Mouse (Mus musculus): ENCODE results near the gene Vamp2. TPM values are rescaled to one million over a fixed set of nuclear protein-coding genes. Genes with fewer than 3 reads are reported as not detected.
"Not testable (repeated sequence)": the region's sequence is repeated elsewhere in the genome, so short reads cannot be mapped to it uniquely, and the experiment has no call there.

Vamp2 gene
- polyA plus RNA-seq, 1 experiment: 97.7 TPM

- no peak for DNase-seq (ENCODE audit: low read depth)
Observed at GRCm38 (mm10) chr11:69080855-69081222, 7.5 kb upstream of the Vamp2 start.

GRCm38 (mm10) chr11:69081613-69082012 lies 6.7 kb upstream of the Vamp2 start:
- no peak for DNase-seq (ENCODE audit: low read depth)

GRCm38 (mm10) chr11:69085608-69086007 lies 2.7 kb upstream of the Vamp2 start:
- DNase-seq (ENCODE audit: low read depth): no peak

GRCm38 (mm10) chr11:69086390-69086789 lies 1.9 kb upstream of the Vamp2 start:
- no peak for DNase-seq (ENCODE audit: low read depth)

DNA sequence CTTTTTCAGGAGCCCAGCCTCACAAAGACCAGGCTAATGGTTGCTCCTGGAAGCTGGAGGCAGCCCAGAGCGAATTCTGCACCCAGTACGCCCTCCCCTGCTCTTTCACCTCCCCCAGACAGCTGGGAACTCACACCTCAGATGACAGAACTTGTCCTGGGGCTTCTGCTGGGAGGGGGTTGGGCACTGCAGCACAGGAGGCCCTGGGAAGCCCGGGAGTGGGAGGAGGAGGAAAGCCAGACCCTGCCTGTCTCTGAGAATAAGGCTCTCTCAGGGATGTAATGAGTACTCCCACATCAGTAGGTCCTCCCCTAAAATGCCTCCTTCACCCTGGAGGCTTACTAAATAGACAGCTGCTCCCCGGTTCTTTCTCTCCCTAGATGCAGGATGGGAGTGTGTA lies 1.2 kb upstream of the Vamp2 start:
- DNase-seq (ENCODE audit: low read depth): no peak

DNA sequence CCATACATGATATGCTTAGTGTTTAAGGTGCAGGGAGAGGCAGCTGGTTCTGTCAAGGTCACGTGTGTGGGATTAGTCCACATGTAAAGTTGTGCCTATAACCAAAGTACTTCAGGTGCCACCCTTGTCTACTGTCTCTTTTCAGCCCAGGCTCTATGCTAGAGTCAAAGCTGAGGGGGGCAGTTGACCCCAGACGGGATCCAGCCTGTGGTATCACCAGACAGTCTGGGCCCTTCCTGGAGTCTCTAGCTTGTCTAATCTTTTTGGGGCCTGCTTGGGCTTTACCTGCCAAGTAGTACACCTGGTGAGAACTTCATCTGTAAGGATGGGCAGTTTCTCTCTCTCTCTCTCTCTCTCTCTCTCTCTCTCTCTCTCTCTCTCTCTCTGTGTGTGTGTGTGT lies 693 bp upstream of the Vamp2 start:
- DNase-seq (ENCODE audit: low read depth): no peak

GRCm38 (mm10) chr11:69088856-69089615 lies 746 bp downstream of the Vamp2 start:
- DNase-seq (ENCODE audit: low read depth): no peak

- no peak for DNase-seq (ENCODE audit: low read depth)
Observed at GRCm38 (mm10) chr11:69089616-69090290, 1.5 kb downstream of the Vamp2 start.

DNA sequence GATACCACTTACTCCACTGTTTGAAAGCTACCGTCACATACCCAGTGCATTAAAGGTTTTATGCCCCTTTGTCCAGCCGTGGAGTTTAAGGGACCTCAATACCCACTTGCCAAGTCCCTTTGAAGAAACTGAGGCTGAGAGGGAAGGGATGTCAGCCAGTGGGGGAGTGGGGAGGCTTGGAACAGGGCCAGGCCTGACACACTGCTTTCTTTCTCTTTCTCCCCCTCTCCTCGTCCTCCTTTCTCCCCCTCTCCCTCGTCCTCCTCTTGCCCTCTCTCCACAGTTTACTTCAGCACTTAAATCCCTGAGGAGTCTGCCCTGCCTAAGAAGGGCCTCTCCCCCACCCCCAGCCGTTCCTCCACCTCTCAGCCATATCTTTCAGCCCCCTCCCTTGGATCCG lies 2.1 kb downstream of the Vamp2 start:
- DNase-seq (ENCODE audit: low read depth): no peak

GRCm38 (mm10) chr11:69091566-69092385 lies 3.5 kb downstream of the Vamp2 start:
- DNase-seq (ENCODE audit: low read depth): no peak

DNA sequence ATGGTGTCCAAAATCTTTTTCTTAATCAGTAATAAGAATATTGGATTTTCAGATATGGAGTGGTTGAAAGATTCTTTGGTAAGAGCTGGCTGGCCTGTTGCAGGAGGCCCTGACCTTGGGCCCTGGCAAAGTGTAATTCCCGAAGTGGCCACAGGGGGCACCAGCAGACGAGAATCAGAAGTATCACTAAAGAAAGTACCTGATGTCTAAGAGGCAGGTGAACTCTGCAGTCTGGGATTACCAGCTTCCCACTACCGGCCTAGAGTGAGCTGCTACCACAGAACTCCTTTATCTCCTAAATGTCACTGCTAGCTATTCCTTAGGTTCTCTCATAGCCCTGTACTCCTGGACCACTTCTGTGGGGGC lies 4.1 kb downstream of the Vamp2 start:
- DNase-seq (ENCODE audit: low read depth): no peak

DNA sequence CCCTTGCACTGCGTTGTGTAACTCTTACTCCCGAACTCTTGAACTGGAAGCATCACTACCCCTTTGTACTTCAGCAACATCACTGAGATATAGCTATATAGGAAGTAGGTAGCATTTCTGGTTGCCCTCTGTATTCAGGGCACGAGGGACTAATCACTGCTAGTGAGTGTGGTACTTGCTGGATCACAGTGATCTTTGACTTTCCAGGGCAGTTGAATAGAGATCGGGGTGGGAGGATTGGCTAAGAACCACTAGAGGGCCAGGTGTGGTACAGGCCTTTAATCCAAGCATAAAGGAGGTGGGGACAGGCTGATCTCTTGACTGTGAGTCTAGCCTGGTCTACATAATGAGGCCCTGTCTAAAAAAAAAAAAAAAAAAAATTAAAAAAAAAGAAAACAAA lies 4.6 kb downstream of the Vamp2 start:
- DNase-seq (ENCODE audit: low read depth): no peak

GRCm38 (mm10) chr11:69093856-69094255 lies 5.6 kb downstream of the Vamp2 start:
- DNase-seq (ENCODE audit: low read depth): not testable (repeated sequence)

- DNase-seq (ENCODE audit: low read depth): peak; percentile 96
Observed at GRCm38 (mm10) chr11:69094697-69095429, 6.6 kb downstream of the Vamp2 start, which contains the start of gene Per1. Gene Per1 (plus strand): TSS chr11:69095217.

GRCm38 (mm10) chr11:69095511-69096231 lies 7.4 kb downstream of the Vamp2 start:
- no peak for DNase-seq (ENCODE audit: low read depth)

DNA sequence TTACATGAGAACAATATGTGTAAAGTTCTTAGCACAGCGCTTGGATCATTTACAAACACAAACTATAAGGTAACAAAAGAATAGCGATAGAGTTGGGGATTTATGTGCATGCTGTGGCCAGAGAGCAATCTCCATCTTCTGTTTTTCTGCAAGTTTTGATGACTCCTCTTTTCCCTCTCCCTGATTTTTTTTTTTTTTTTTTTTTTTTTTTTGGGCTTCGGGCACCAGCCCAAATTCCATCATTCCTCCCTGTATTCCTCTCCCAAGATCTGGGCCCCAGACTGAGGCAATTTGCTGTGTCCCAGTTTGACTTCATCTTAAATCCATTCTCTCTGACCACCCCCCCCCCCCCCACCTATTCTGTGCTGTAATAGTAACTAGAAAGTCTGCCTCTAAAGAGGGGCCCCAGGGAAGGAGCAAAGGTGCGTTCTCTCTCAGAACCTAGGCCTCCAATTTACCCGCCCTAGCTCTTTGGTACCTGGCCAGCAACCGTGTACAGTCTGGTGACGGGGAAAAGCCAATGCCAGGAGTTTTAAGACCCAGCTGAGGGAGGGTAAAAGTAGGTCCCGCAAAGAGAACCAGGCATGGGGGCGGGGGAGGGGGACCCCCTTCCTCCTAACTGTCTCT lies 8.2 kb downstream of the Vamp2 start:
- no peak for DNase-seq (ENCODE audit: low read depth)

DNA sequence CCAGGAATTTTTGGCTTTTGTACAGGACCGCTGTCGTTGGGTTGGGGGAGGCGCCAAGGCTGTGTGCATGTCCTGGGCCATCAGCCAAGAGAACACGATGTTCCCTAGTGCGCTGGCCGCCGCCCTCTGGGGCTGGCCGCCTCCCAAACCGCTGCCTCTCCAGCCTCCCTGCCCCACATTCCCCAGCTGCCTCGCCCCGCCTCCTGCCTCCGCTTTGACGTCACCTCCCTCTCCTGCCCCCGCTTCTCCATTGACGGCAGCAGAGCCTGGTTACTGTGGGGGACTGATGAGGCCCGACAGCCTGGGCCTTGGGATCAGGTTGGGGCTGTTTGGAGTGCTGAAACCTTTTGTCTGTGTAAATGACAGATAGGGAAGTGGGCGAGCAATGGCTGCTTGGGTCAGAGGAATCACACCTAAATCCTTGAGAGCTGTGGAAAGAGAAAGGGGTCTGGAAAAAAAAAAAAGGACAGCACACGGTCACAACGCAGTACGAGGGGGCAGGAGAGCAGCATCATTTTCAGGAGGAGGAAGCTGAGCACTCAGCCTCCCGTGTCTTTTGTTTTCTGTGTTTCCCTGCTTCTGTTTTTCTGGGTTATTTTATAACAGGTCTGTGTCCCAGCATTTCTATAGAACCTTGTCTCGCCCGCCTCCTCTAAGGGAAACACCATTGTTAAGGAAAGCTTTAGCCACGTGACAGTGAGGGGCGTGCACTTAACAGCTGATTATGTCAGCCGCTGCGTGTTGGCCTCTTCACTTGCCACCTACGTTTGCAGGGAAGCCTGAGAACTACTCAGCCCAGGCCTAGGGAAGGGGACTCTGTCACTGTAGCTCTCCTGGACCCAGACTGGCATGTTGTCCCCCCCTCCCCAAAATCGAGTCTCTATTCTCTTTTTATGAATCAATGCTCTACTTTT lies 9.0 kb downstream of the Vamp2 start:
- no peak for DNase-seq (ENCODE audit: low read depth)

DNA sequence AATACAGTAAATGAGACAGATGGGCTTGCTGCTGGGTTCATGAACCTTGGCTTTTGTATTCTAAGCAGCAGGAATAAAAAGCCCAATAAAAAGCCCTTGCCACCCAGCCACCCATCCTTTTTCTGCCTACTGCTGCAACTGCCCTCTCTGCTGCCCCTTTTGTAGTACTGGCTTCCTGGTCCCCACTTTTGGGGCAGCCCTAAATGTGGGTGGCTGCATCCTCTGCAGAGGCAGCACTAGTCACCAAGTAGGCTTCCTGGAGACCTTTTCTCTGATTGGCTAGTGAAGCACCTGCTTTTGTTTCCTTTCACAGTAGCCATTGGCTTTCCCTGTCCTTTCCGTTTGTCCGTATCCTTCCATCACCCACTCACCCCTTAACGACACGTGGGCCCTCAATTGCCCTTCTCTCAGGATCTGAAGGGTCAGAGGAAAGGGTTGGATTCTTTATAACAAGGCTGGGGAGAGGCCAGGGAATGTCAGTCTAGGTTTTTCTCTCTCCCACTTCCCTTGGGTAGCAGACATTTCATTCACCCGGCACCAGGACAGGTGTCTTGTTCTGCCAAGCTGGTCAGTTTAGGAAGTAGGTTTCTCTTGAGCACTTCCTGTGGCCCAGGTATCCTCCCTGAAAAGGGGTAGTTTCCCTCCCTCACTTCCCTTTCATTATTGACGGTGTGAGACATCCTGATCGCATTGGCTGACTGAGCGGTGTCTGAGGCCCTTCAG lies 9.9 kb downstream of the Vamp2 start:
- DNase-seq (ENCODE audit: low read depth): no peak

- no peak for DNase-seq (ENCODE audit: low read depth)
Observed at GRCm38 (mm10) chr11:69098762-69099091, 10.4 kb downstream of the Vamp2 start.

Data from gonadal fat pad, adult 2 months (tissue).